Mouse (Mus musculus) kidney, adult 2 months (tissue): Measurements from ENCODE around the gene 1700001C19Rik.

ENCODE experiments used
- CTCF ChIP-seq: fragments of 200-500 bp; conservative IDR thresholded peaks from 2 replicates; pipeline ENCODE4 v1.5.1; 2011; ENCODE audit warnings: low read depth, mild to moderate bottlenecking, control low read depth, low read length, moderate library complexity, mixed read lengths; ENCODE audit not compliant: insufficient read depth, insufficient read length
- POLR2A ChIP-seq: fragments of 200-500 bp; IDR thresholded peaks from one replicate; pipeline ENCODE4 v1.6.1; 2011; ENCODE audit warnings: low read depth, low read length, control low read depth

- TF ChIP-seq POLR2A (no peak), CTCF (no peak)
Observed at GRCm38 (mm10) chr17:47458936-47459335, 21.8 kb upstream of the 1700001C19Rik start.
